Mouse (Mus musculus) stomach, postnatal 0 days (tissue): ENCODE measurements at regions not wholly inside any gene's neighbourhood (a gene's known extent, or its start where the extent isn't known, plus 50 kb on each side); places are given as distances from the start of the nearest gene placed in this dataset.
"Not testable (repeated sequence)": the region's sequence is repeated elsewhere in the genome, so short reads cannot be mapped to it uniquely, and the experiment has no call there.

Experiments
- ATAC-seq: fragments of 200-750 bp; cut with Nextera tagmentation; 2 replicates; pipeline ENCODE4 v1.8.0; 2017; ENCODE audit not compliant: low FRiP score, low TSS enrichment
- DNase-seq: peaks from one replicate; pipeline ENCODE4 v3.0.0-alpha.2; 2016; ENCODE audit warnings: low spot score
- H3K27ac ChIP-seq: fragments of 300-500 bp; sonication (generic); replicated peaks from 2 replicates; pipeline ENCODE4 v1.5.1; 2014; ENCODE audit warnings: mild to moderate bottlenecking, control low read depth
- H3K27me3 ChIP-seq: fragments of 300-500 bp; sonication (generic); 2 replicates; pipeline ENCODE4 v1.6.1; 2014; ENCODE audit warnings: low read length; ENCODE audit not compliant: control insufficient read depth, insufficient read depth
- H3K36me3 ChIP-seq: fragments of 300-500 bp; sonication (generic); 2 replicates; pipeline ENCODE4 v1.6.1; 2014; ENCODE audit warnings: low read length, mixed read lengths; ENCODE audit not compliant: control insufficient read depth, insufficient read depth
- H3K4me1 ChIP-seq: fragments of 300-500 bp; sonication (generic); replicated peaks from 2 replicates; pipeline ENCODE4 v1.6.1; 2014; ENCODE audit warnings: antibody characterized with exemption; ENCODE audit not compliant: control insufficient read depth, insufficient read depth
- H3K4me2 ChIP-seq: fragments of 300-500 bp; sonication (generic); replicated peaks from 2 replicates; pipeline ENCODE4 v1.6.1; 2014; ENCODE audit warnings: low read depth, mild to moderate bottlenecking, control low read depth, moderate library complexity
- H3K4me3 ChIP-seq: fragments of 300-500 bp; sonication (generic); 2 replicates; pipeline ENCODE4 v1.5.1; 2014; ENCODE audit warnings: low read depth, low read length, control low read depth
- H3K9ac ChIP-seq: fragments of 300-500 bp; sonication (generic); 2 replicates; pipeline ENCODE4 v1.6.1; 2014; ENCODE audit warnings: mild to moderate bottlenecking, low read length, control low read depth, mixed read lengths
- H3K9me3 ChIP-seq: fragments of 300-500 bp; sonication (generic); 2 replicates; pipeline ENCODE4 v1.6.1; 2016; ENCODE audit warnings: low read length; ENCODE audit not compliant: control insufficient read depth
- CTCF ChIP-seq: IDR thresholded peaks from 2 replicates; pipeline ENCODE4 v1.5.1; 2016; ENCODE audit warnings: antibody characterized with exemption, low read depth, mild to moderate bottlenecking, moderate library complexity
- EP300 ChIP-seq: optimal IDR thresholded peaks from 2 replicates; pipeline ENCODE3; 2016; ENCODE audit warnings: antibody characterized with exemption
- WGBS: fragments of 180-500 bp; shearing (Covaris S2); extraction: QIAGEN DNeasy Blood & Tissue Kit; methylation state at CpG from one replicate; pipeline ENCODE4 v1.1.7; 2014; 5-methylcytosine and 5-hydroxymethylcytosine counted together

DNA sequence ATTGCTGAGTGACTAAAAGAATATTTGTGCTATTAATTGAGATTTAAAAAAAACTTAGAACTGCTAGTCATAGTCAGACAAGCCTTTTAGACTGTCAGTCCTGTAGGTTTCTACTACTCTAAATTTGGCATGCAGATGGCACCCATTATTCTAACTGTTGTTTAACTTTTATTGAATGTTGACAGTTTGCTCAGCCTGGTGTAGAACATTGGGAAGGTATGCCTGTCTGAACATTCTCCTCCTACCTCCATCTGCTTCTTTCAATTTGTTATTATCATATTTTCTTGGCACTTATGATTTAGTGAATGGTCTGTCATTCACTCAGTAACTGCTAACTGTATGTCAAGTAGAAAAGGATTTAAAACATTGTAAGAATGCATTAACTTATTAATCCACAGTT lies 130.9 kb downstream of the Gmnc start:
- ATAC-seq: no peak
- no peak for DNase-seq
- H3K9ac ChIP-seq: no peak overlapping the region

DNA sequence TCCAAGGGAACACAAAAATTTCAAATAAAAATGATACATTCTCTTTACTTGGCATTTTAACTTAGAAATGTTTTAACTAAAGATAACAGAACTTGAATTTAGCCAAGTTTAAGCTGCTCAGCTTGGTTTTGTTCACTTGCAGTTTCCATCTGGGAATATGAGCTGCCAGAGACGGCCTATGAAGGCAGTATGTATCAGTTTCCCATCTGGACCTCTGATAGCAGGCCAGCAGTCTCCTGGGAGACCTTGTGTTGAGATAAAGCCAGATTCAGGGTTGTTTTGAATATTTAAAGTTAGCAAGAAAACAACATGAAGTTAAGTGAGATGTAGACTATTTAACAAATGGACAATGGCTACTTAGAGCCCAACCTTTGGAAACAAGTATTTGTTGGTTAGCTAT lies 142.3 kb downstream of the Gmnc start:
- no peak overlapping the region for H3K9ac ChIP-seq
- H3K9me3 ChIP-seq: no peaks in the 10 kb centered on the region
- TF ChIP-seq CTCF (no peak), EP300 (no peak)
- no peak overlapping the region for H3K4me3 ChIP-seq
- no peaks in the 10 kb centered on the region for H3K4me1 ChIP-seq
- WGBS: 59% methylated on average over 1 of the region's 1 CpGs
- no peak for DNase-seq
- H3K27me3 ChIP-seq: no peaks in the 10 kb centered on the region
- H3K36me3 ChIP-seq: no peaks in the 10 kb centered on the region
- H3K4me2 ChIP-seq: no peak overlapping the region
- H3K27ac ChIP-seq: no peak overlapping the region
- ATAC-seq: no peak

More for the DNA sequence above, 130.9 kb downstream of the Gmnc start:
- Histone ChIP-seq H3K9me3 (no peaks in the 10 kb centered on the region), H3K27me3 (no peaks in the 10 kb centered on the region), H3K27ac (no peak overlapping the region), H3K4me3 (no peak overlapping the region), H3K4me2 (no peak overlapping the region), H3K4me1 (no peaks in the 10 kb centered on the region), H3K36me3 (no peaks in the 10 kb centered on the region)
- no peak for TF ChIP-seq EP300
- TF ChIP-seq CTCF: no peak

DNA sequence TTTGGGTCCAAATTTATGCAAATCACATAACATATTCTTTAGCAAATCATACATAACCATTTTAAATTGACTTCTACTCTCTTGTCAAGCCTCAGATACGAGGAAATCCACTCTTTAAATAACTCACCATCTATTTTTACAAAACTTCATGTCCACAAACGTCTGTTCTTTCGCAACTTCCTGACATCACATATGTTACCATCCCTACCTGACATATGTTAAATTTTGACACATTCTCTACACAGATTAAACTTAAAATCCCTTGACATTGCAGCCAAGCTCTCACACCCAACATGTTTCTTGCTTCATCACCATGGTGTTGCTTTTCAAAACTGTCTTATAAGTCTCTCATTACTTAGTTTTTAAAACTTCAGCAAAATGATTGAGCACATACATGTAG lies 164.4 kb downstream of the Gmnc start:
- 59% methylated on average over 3 of the region's 3 CpGs for whole genome bisulfite sequencing
- H3K4me2 ChIP-seq: no peak overlapping the region
- TF ChIP-seq CTCF (no peak), EP300 (no peak)
- DNase-seq: no peak
- ATAC-seq: no peak
- H3K9me3 ChIP-seq: no peaks in the 10 kb centered on the region
- H3K4me1 ChIP-seq: no peaks in the 10 kb centered on the region
- H3K36me3 ChIP-seq: no peaks in the 10 kb centered on the region
- no peak overlapping the region for H3K9ac ChIP-seq
- no peak overlapping the region for H3K4me3 ChIP-seq
- no peaks in the 10 kb centered on the region for H3K27me3 ChIP-seq
- no peak overlapping the region for H3K27ac ChIP-seq

DNA sequence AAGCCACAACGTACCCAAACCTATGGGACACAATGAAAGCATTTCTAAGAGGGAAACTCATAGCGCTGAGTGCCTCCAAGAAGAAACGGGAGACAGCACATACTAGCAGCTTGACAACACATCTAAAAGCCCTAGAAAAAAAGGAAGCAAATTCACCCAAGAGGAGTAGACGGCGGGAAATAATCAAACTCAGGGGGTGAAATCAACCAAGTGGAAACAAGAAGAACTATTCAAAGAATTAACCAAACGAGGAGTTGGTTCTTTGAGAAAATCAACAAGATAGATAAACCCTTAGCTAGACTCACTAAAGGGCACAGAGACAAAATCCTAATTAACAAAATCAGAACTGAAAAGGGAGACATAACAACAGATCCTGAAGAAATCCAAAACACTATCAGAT lies 180.3 kb downstream of the Gmnc start:
- not testable (repeated sequence) for H3K27me3 ChIP-seq, H3K4me3 ChIP-seq, ATAC-seq, H3K4me1 ChIP-seq, H3K4me2 ChIP-seq, H3K9me3 ChIP-seq, DNase-seq, H3K36me3 ChIP-seq, H3K9ac ChIP-seq, H3K27ac ChIP-seq
- 90% methylated on average over 3 of the region's 6 CpGs for WGBS

DNA sequence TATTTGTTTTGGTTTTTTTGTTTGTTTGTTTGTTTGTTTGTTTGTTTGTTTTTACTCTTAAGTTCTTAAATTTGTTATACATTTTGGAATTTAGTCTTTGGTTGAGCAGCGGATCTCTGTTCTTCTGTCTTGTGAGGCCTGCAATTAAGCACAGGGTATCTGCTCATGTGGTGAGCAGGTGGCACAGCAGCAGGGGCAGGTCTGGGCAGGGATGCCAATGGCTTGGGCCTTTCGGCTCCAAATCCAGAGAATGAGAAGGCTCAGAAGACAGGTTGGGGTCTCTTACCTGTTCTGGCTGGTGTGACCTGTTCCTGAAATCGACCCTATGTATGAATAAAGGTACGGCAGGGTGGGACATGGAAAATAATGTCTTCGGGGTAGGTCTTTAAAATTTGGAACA lies 186.0 kb downstream of the Gmnc start:
- WGBS: 92% methylated on average over 5 of the region's 5 CpGs
- no peaks in the 10 kb centered on the region for H3K27me3 ChIP-seq
- H3K36me3 ChIP-seq: no peaks in the 10 kb centered on the region
- H3K9ac ChIP-seq: no peak overlapping the region
- no peak overlapping the region for H3K4me3 ChIP-seq
- no peak for TF ChIP-seq CTCF
- TF ChIP-seq EP300: no peak
- DNase-seq (no peak), ATAC-seq (no peak)
- no peaks in the 10 kb centered on the region for H3K4me1 ChIP-seq
- no peak overlapping the region for H3K4me2 ChIP-seq
- H3K27ac ChIP-seq: no peak overlapping the region
- H3K9me3 ChIP-seq: no peaks in the 10 kb centered on the region

DNA sequence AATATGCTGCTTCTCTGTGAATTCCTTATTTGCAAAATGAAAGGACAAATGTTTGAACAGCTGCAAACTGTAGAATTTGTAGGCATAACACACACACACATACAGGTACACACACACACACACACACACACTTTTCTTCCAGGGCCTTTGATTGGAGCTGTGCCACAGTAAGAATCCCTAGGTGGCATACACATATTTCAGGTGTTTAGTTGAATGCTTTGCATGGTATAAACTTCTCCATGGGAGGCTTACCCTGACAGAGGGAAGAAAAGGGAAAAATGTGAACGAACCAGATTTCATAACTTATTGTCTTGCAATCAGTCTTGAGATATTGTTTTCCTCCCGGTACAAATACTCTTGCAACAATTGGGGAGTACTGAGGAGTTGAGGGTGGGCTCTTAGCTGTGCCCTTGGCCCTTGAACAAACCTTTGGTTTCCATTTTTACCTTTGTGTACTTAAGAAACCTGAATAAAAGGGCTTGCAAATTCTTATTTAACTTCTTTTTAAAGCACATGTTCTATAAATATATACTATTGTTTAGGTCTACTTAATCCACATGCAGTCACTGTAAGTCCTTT lies 204.3 kb downstream of the Gmnc start:
- Histone ChIP-seq H3K4me1 (no peaks in the 10 kb centered on the region), H3K27ac (no peak overlapping the region), H3K9ac (no peak overlapping the region), H3K4me2 (no peak overlapping the region), H3K27me3 (no peaks in the 10 kb centered on the region), H3K36me3 (no peaks in the 10 kb centered on the region), H3K4me3 (no peak overlapping the region), H3K9me3 (no peaks in the 10 kb centered on the region)
- DNase-seq (no peak), ATAC-seq (no peak)
- TF ChIP-seq EP300: no peak
- no peak for TF ChIP-seq CTCF
- WGBS: 24% methylated on average over 2 of the region's 2 CpGs
